Mouse (Mus musculus): ENCODE measurements around the gene Ccnl2.

The Ccnl2 gene

DNA sequence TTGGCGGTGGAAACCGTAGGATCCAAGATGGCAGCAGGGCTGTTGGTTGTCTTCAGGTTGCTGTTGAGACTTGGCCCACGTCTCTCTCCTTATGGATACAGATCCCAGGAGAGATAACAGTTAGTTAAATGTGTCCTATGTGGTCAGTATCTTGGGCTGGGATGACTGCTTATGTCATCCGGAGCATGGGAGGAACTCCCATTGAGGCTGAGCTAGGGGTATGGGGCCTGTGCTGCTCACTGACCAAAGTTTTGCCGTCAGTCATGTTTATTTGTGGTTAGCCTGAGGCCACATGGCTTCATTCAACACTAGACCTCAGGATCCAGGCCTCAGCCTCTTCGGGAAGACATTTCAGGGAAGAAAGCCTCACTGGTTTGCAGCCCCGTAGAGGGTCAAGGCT is 59.1 kb downstream of the Ccnl2 start:
- peak; percentile 4 for DNase-seq
